Mouse (Mus musculus): ENCODE measurements around the gene Slc5a3. TPM values are rescaled to one million over a fixed set of nuclear protein-coding genes. Genes with fewer than 3 reads are reported as not detected.

Gene Slc5a3
- total and polyA plus RNA-seq, 3 experiments, result 1.7 to 4.1 (median 2.2) TPM

DNA sequence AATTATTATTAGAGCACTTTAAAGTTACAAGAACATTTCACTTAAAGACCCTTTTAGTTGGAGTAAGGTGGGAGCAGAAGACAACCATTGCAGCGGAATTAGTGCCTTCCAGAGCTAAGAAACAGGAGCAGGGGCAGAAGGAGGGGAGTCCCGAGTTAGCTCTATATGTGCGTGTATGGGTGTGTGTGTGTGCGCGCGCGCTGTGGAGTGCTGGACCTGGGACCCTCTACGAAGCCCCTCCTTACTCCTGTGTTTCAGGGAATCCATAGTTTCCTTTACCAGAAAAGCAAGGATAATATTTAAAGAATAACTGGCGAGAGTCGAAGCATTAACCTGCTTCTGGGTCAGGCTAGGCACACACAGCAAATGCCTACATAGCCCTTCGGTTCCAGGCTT, 668 bp upstream of the Slc5a3 start:
- TF ChIP-seq SMC3 (IDR thresholded peaks at IDR 0.05; ENCODE audit: low read depth, low read length), result no peak
- no peak for TF ChIP-seq UBTF (IDR thresholded peaks at IDR 0.05; ENCODE audit: low read depth, low read length)
- TF ChIP-seq CTCF (conservative IDR thresholded peaks at IDR 0.05 in 1 of 2, IDR thresholded peaks at IDR 0.05 in 1 of 2; ENCODE audit: low read depth in 2 of 2, low read length in 2 of 2), result no peak
- TF ChIP-seq RCOR1 (conservative IDR thresholded peaks at IDR 0.05; ENCODE audit: low read depth, low read length), result no peak
- TF ChIP-seq ZKSCAN1 (IDR thresholded peaks at IDR 0.05; ENCODE audit: borderline replicate concordance, low read depth, low read length), result no peak
- TF ChIP-seq NELFE (IDR thresholded peaks at IDR 0.05; ENCODE audit: low read depth, low read length), result no peak
- no peak for TF ChIP-seq MYC (IDR thresholded peaks at IDR 0.05; ENCODE audit: low read depth, low read length)
- no peak for TF ChIP-seq PAX5 (IDR thresholded peaks at IDR 0.05; ENCODE audit: low read length)
- no peak for TF ChIP-seq USF2 (conservative IDR thresholded peaks at IDR 0.05; ENCODE audit: low read depth, low read length)
- no peak for TF ChIP-seq TBP (conservative IDR thresholded peaks at IDR 0.05; ENCODE audit: low read depth, low read length)
- TF ChIP-seq SIN3A (IDR thresholded peaks at IDR 0.05; ENCODE audit: low read length), result no peak
- no peak for TF ChIP-seq KAT2A (IDR thresholded peaks at IDR 0.05; ENCODE audit: insufficient replicate concordance, low read length)
- TF ChIP-seq TCF12 (IDR thresholded peaks at IDR 0.05; ENCODE audit: low read depth, low read length), result no peak
- no peak for TF ChIP-seq CHD1 (IDR thresholded peaks at IDR 0.05; ENCODE audit: low read depth, low read length)
- Histone ChIP-seq H3K4me2 (ENCODE audit: insufficient read depth, low read depth, poor library complexity, severe bottlenecking) (peak overlapping the region; percentile 77), H3K9ac (ENCODE audit: insufficient read depth, low read depth) (peak overlapping the region; percentile 81), H3K27me3 (replicated peaks) (peaks cover under 1% of the 10 kb centered on the region), H3K4me3 (replicated peaks in 1 of 3; ENCODE audit: low read depth in 2 of 3, low read length in 2 of 3, poor library complexity in 1 of 3) (peak overlapping the region; percentile 61 to 92 (median 76)), H3K9me3 (replicated peaks; ENCODE audit: low read length) (peaks cover 15% of the 10 kb centered on the region), H3K27ac (ENCODE audit: insufficient read depth, low read depth) (no peak overlapping the region), H3K79me2 (replicated peaks; ENCODE audit: control insufficient read depth, extremely low read depth, insufficient read depth, poor library complexity, severe bottlenecking) (0 out of 2 replicates have a peak, but pooled peaks cover 3% of the 10 kb centered on the region), H3K36me3 (replicated peaks in 1 of 2; ENCODE audit: control insufficient read depth in 1 of 2, insufficient read depth in 1 of 2, low read length in 1 of 2) (peaks cover 0 to 33% of the 10 kb centered on the region in 2 experiments), H3K4me1 (ENCODE audit: control insufficient read depth in 1 of 2, insufficient read depth in 2 of 2) (peaks cover 6 to 36% of the 10 kb centered on the region in 2 experiments)
- in situ Hi-C loops (cut with MboI; ENCODE audit: low pct_ligation_motif_present, low pct_unique_long_range_greater_than_20kb, low sequenced_read_pairs), result no loop called here
- dilution Hi-C loops (cut with MboI; ENCODE audit: extremely low pct_ligation_motif_present, extremely low pct_unique_long_range_greater_than_20kb, low sequenced_read_pairs), result no loop called here
- no peak for DNase-seq (ENCODE audit: extremely low read depth)

GRCm38 (mm10) chr16:92058644-92059620, 810 bp downstream of the Slc5a3 start:
- Histone ChIP-seq H3K9me3 (replicated peaks; ENCODE audit: low read length) (peaks cover 8% of the 10 kb centered on the region), H3K9ac (ENCODE audit: insufficient read depth, low read depth) (peak overlapping the region; percentile 78), H3K4me2 (ENCODE audit: insufficient read depth, low read depth, poor library complexity, severe bottlenecking) (peak overlapping the region; percentile 88), H3K4me3 (replicated peaks in 1 of 3; ENCODE audit: low read depth in 2 of 3, low read length in 2 of 3, poor library complexity in 1 of 3) (peak overlapping the region; percentile 82 to 92 (median 83)), H3K27me3 (replicated peaks) (no peaks in the 10 kb centered on the region), H3K79me2 (replicated peaks; ENCODE audit: control insufficient read depth, extremely low read depth, insufficient read depth, poor library complexity, severe bottlenecking) (0 out of 2 replicates have a peak, but pooled peaks cover 3% of the 10 kb centered on the region), H3K36me3 (replicated peaks in 1 of 2; ENCODE audit: control insufficient read depth in 1 of 2, insufficient read depth in 1 of 2, low read length in 1 of 2) (peaks cover under 1 to 45% of the 10 kb centered on the region in 2 experiments), H3K4me1 (ENCODE audit: control insufficient read depth in 1 of 2, insufficient read depth in 2 of 2) (peaks cover 3 to 44% of the 10 kb centered on the region in 2 experiments), H3K27ac (ENCODE audit: insufficient read depth, low read depth) (no peak overlapping the region)
- peak; percentile 73 for TF ChIP-seq UBTF (IDR thresholded peaks at IDR 0.05; ENCODE audit: low read depth, low read length)
- TF ChIP-seq JUN (IDR thresholded peaks at IDR 0.05; ENCODE audit: insufficient read depth, low read depth, low read length), result no peak
- peak; percentile 33 for TF ChIP-seq ZNF384 (IDR thresholded peaks at IDR 0.05; ENCODE audit: low read depth, low read length)
- 0 out of 2 replicates have a peak, but pooled peaks have one; percentile 8 for TF ChIP-seq MAZ (IDR thresholded peaks at IDR 0.05; ENCODE audit: low read depth, low read length)
- no peak for TF ChIP-seq TCF12 (IDR thresholded peaks at IDR 0.05; ENCODE audit: low read depth, low read length)
- TF ChIP-seq SIN3A (IDR thresholded peaks at IDR 0.05; ENCODE audit: low read length), result 0 out of 2 replicates have a peak, but pooled peaks have one; percentile 1
- TF ChIP-seq TBP (conservative IDR thresholded peaks at IDR 0.05; ENCODE audit: low read depth, low read length), result 0 out of 2 replicates have a peak, but pooled peaks have one; percentile 41
- dilution Hi-C loops (cut with MboI; ENCODE audit: extremely low pct_ligation_motif_present, extremely low pct_unique_long_range_greater_than_20kb, low sequenced_read_pairs) (no loop called here), in situ Hi-C loops (cut with MboI; ENCODE audit: low pct_ligation_motif_present, low pct_unique_long_range_greater_than_20kb, low sequenced_read_pairs) (no loop called here)
- peak; percentile 36 for DNase-seq (ENCODE audit: extremely low read depth)

Measured in CH12.LX (cell line).